Mouse (Mus musculus) E14TG2a.4 (cell line): ENCODE measurements at regions not wholly inside any gene's neighbourhood (a gene's known extent, or its start where the extent isn't known, plus 50 kb on each side); places are given as distances from the start of the nearest gene placed in this dataset.

Source experiments
- H3K27me3 ChIP-seq: 2 replicates; pipeline ENCODE4 v1.6.1; 2014; ENCODE audit warnings: low read length, control low read depth; ENCODE audit not compliant: insufficient read depth
- H3K36me3 ChIP-seq: 2 replicates; pipeline ENCODE4 v1.6.1; 2014; ENCODE audit warnings: low read length, control low read depth; ENCODE audit not compliant: insufficient read depth
- H3K4me1 ChIP-seq: replicated peaks from 2 replicates; pipeline ENCODE4 v1.6.1; 2014; ENCODE audit warnings: low read depth, low read length, control low read depth
- H3K4me3 ChIP-seq: replicated peaks from 2 replicates; pipeline ENCODE4 v1.5.1; 2014; ENCODE audit warnings: mild to moderate bottlenecking, low read length
- H3K9me3 ChIP-seq: 2 replicates; pipeline ENCODE4 v1.6.1; 2014; ENCODE audit warnings: low read length, control low read depth
- CTCF ChIP-seq: conservative IDR thresholded peaks from 2 replicates; pipeline ENCODE4 v1.5.1; 2014; ENCODE audit warnings: low read length
- NANOG ChIP-seq: IDR thresholded peaks from 2 replicates; pipeline ENCODE4 v1.6.1; 2014; ENCODE audit warnings: borderline replicate concordance, low read length, mixed read lengths
- POU5F1 ChIP-seq: IDR thresholded peaks from 2 replicates; pipeline ENCODE4 v1.6.1; 2014; ENCODE audit warnings: low read length, borderline replicate concordance

- Histone ChIP-seq H3K4me1 (peaks cover 15% of the 10 kb centered on the region), H3K9me3 (no peaks in the 10 kb centered on the region), H3K36me3 (no peaks in the 10 kb centered on the region), H3K27me3 (peaks cover 55% of the 10 kb centered on the region), H3K4me3 (no peak overlapping the region)
- no peak for TF ChIP-seq CTCF
- no peak for TF ChIP-seq NANOG
- no peak for TF ChIP-seq POU5F1
These were observed 619.4 kb upstream of the Adam5 start for GRCm38 (mm10) chr8:25443552-25443951.

GRCm38 (mm10) chr8:25441057-25441441, 616.9 kb upstream of the Adam5 start:
- no peak for TF ChIP-seq NANOG
- no peak for TF ChIP-seq CTCF
- TF ChIP-seq POU5F1: no peak
- peaks cover 66% of the 10 kb centered on the region for H3K27me3 ChIP-seq
- H3K36me3 ChIP-seq: no peaks in the 10 kb centered on the region
- H3K4me1 ChIP-seq: peaks cover 38% of the 10 kb centered on the region
- no peak overlapping the region for H3K4me3 ChIP-seq
- H3K9me3 ChIP-seq: no peaks in the 10 kb centered on the region

- Histone ChIP-seq H3K9me3 (no peaks in the 10 kb centered on the region), H3K4me3 (0 out of 2 replicates have a peak overlapping the region, but pooled peaks have one; percentile 13), H3K27me3 (peaks cover 71% of the 10 kb centered on the region), H3K4me1 (peaks cover 38% of the 10 kb centered on the region), H3K36me3 (no peaks in the 10 kb centered on the region)
- TF ChIP-seq CTCF: no peak
- TF ChIP-seq POU5F1: no peak
- TF ChIP-seq NANOG: no peak
These were observed 616.4 kb upstream of the Adam5 start for GRCm38 (mm10) chr8:25440391-25441056.

GRCm38 (mm10) chr8:25439971-25440370, 615.8 kb upstream of the Adam5 start:
- Histone ChIP-seq H3K4me1 (peaks cover 38% of the 10 kb centered on the region), H3K27me3 (peaks cover 70% of the 10 kb centered on the region), H3K4me3 (0 out of 2 replicates have a peak overlapping the region, but pooled peaks have one; percentile 13), H3K36me3 (no peaks in the 10 kb centered on the region), H3K9me3 (no peaks in the 10 kb centered on the region)
- TF ChIP-seq POU5F1 (no peak), NANOG (no peak), CTCF (no peak)

GRCm38 (mm10) chr8:25438021-25438620, 614.0 kb upstream of the Adam5 start:
- peaks cover 60% of the 10 kb centered on the region for H3K27me3 ChIP-seq
- TF ChIP-seq POU5F1 (no peak), NANOG (peak; percentile 93)
- no peaks in the 10 kb centered on the region for H3K36me3 ChIP-seq
- H3K4me3 ChIP-seq: no peak overlapping the region
- no peaks in the 10 kb centered on the region for H3K9me3 ChIP-seq
- H3K4me1 ChIP-seq: peaks cover 38% of the 10 kb centered on the region

GRCm38 (mm10) chr8:25437178-25437577, 613.0 kb upstream of the Adam5 start:
- Histone ChIP-seq H3K4me3 (no peak overlapping the region), H3K4me1 (peaks cover 38% of the 10 kb centered on the region), H3K27me3 (peaks cover 58% of the 10 kb centered on the region), H3K9me3 (no peaks in the 10 kb centered on the region), H3K36me3 (no peaks in the 10 kb centered on the region)
- TF ChIP-seq CTCF (no peak), POU5F1 (no peak), NANOG (no peak; the same call in 1 of the 2 replicates)

- peaks cover 16% of the 10 kb centered on the region for H3K4me1 ChIP-seq
- TF ChIP-seq CTCF: no peak
- TF ChIP-seq POU5F1: no peak
- no peak for TF ChIP-seq NANOG
- H3K9me3 ChIP-seq: 0 out of 2 replicates have a peak, but pooled peaks cover 4% of the 10 kb centered on the region
- no peak overlapping the region for H3K4me3 ChIP-seq
- peaks cover 31% of the 10 kb centered on the region for H3K27me3 ChIP-seq
- no peaks in the 10 kb centered on the region for H3K36me3 ChIP-seq
These were observed 606.4 kb upstream of the Adam5 start for GRCm38 (mm10) chr8:25430552-25430951.

- Histone ChIP-seq H3K4me1 (peaks cover 16% of the 10 kb centered on the region), H3K27me3 (peaks cover 33% of the 10 kb centered on the region), H3K4me3 (no peak overlapping the region), H3K36me3 (no peaks in the 10 kb centered on the region), H3K9me3 (0 out of 2 replicates have a peak, but pooled peaks cover 4% of the 10 kb centered on the region)
- TF ChIP-seq NANOG (no peak), CTCF (no peak), POU5F1 (no peak)
These were observed 605.8 kb upstream of the Adam5 start for GRCm38 (mm10) chr8:25429846-25430482.
